Mouse (Mus musculus) effector memory CD4-positive, alpha-beta T cell, adult 7 months (primary cell): ENCODE measurements around the gene Bag6. TPM values are rescaled to one million over a fixed set of nuclear protein-coding genes. Genes with fewer than 3 reads are reported as not detected.

Source experiments
- polyA plus RNA-seq: library from polyadenylated mRNA; unstranded; fragments of 100-300 nt; shearing (Covaris generic); gene quantifications from one replicate; pipeline ENCODE4 v1.2.1, GENCODE M21; 2017

Bag6 gene
- polyA plus RNA-seq: 56.5 TPM

GRCm38 (mm10) chr17:35134801-35135590 lies at the start of gene Bag6:
Bag6 (plus strand) TSS chr17:35135178.

GRCm38 (mm10) chr17:35085208-35085865 lies 49.6 kb upstream of the Bag6 start, which contains the start of gene Ly6g6f:
Ly6g6f (minus strand) TSS chr17:35085610.

GRCm38 (mm10) chr17:35088825-35089644 lies 45.9 kb upstream of the Bag6 start, which contains the start of gene Abhd16a:
Abhd16a (plus strand) TSS chr17:35089263.

GRCm38 (mm10) chr17:35108097-35108496 lies 26.9 kb upstream of the Bag6 start, which contains the start of gene Ly6g5c:
Ly6g5c (plus strand) TSS chr17:35108279.

GRCm38 (mm10) chr17:35115046-35116019 lies 19.6 kb upstream of the Bag6 start, which contains the start of gene Ly6g5b:
Ly6g5b (minus strand) TSS chr17:35115428.

GRCm38 (mm10) chr17:35121143-35121799 lies 13.7 kb upstream of the Bag6 start, which contains the start of gene Gpank1:
Gpank1 (plus strand) TSS chr17:35121455.

GRCm38 (mm10) chr17:35121871-35122303 lies 13.1 kb upstream of the Bag6 start, which contains the start of gene Csnk2b:
Csnk2b (minus strand) TSS chr17:35122053.

GRCm38 (mm10) chr17:35126206-35126611 lies 8.8 kb upstream of the Bag6 start, which contains the start of gene D17H6S53E:
D17H6S53E (plus strand) TSS chr17:35126373.

GRCm38 (mm10) chr17:35131500-35132173 lies 3.3 kb upstream of the Bag6 start, which contains the start of gene Apom:
Apom (minus strand) TSS chr17:35132050.

GRCm38 (mm10) chr17:35164568-35165450 lies 29.8 kb downstream of the Bag6 start, which contains the start of gene Prrc2a:
Prrc2a (minus strand) TSS chr17:35164897.

GRCm38 (mm10) chr17:35175968-35176367 lies 41.0 kb downstream of the Bag6 start, which contains the start of gene Aif1:
Aif1 (minus strand) TSS chr17:35176068.

GRCm38 (mm10) chr17:35187959-35188610 lies 53.1 kb downstream of the Bag6 start, which contains the start of gene Lst1:
Lst1 (minus strand) TSS chr17:35188439.

GRCm38 (mm10) chr17:35193881-35194843 lies 59.2 kb downstream of the Bag6 start, which contains the start of gene Ltb:
Ltb (plus strand) TSS chr17:35194439.

